Mouse (Mus musculus): ENCODE results near the gene Kmt2c.

DNA sequence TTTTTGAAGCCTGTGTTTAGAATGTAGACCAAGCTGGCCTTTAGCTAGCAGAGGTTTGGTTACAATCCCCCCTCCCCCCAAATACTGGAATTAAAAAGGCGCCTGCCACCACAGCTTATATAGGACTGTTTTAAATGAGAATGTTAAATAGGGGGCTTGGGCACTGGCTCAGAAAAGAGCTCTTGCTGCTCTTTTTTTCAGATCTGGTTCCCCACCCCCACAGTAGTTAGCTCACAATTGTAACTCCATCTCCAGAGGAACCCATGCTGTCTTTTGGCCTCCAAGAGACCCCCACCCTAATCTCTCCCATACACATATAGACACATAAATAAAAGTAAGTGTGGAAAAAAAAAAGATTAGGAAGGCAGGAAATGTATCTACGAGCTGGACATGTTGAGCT is 37.9 kb upstream of the Kmt2c start:
- TF ChIP-seq CTCF (IDR thresholded peaks at IDR 0.05 in 2 of 3, conservative IDR thresholded peaks at IDR 0.05 in 1 of 3; ENCODE audit: control insufficient read depth in 1 of 3, insufficient read depth in 1 of 3, low read depth in 2 of 3, low read length in 3 of 3, poor library complexity in 1 of 3, severe bottlenecking in 1 of 3): no peak
- TF ChIP-seq ZC3H11A (IDR thresholded peaks at IDR 0.05; ENCODE audit: low read depth, low read length): no peak
- no peak for TF ChIP-seq USF1 (IDR thresholded peaks at IDR 0.05; ENCODE audit: low read depth, low read length)
- TF ChIP-seq NRF1 (IDR thresholded peaks at IDR 0.05; ENCODE audit: insufficient read depth, low read depth, low read length, poor library complexity, severe bottlenecking): no peak
- TF ChIP-seq EP300 (IDR thresholded peaks at IDR 0.05; ENCODE audit: low read depth in 1 of 2, low read length in 2 of 2): no peak
- TF ChIP-seq ZNF384 (IDR thresholded peaks at IDR 0.05; ENCODE audit: low read depth, low read length): no peak
- TF ChIP-seq ELF1 (IDR thresholded peaks at IDR 0.05; ENCODE audit: low read depth, low read length): no peak
- no peak for TF ChIP-seq NELFE (IDR thresholded peaks at IDR 0.05; ENCODE audit: low read depth, low read length)
- no peak for TF ChIP-seq TBP (IDR thresholded peaks at IDR 0.05; ENCODE audit: low read depth, low read length)
- no peak for TF ChIP-seq POLR2A (IDR thresholded peaks at IDR 0.05; ENCODE audit: control insufficient read depth in 1 of 2, insufficient read depth in 1 of 2, low read depth in 1 of 2, low read length in 2 of 2, poor library complexity in 1 of 2)
- TF ChIP-seq BHLHE40 (IDR thresholded peaks at IDR 0.05; ENCODE audit: borderline replicate concordance, low read depth, low read length): no peak
- no peak for TF ChIP-seq GATA1 (IDR thresholded peaks at IDR 0.05; ENCODE audit: low read depth, low read length)
- no peak for TF ChIP-seq RAD21 (IDR thresholded peaks at IDR 0.05; ENCODE audit: low read depth, low read length)
- TF ChIP-seq MAX (IDR thresholded peaks at IDR 0.05; ENCODE audit: low read length): no peak
